Comparison of ENCODE assay signal across 19 mouse cellular contexts in the genomic region with DNA sequence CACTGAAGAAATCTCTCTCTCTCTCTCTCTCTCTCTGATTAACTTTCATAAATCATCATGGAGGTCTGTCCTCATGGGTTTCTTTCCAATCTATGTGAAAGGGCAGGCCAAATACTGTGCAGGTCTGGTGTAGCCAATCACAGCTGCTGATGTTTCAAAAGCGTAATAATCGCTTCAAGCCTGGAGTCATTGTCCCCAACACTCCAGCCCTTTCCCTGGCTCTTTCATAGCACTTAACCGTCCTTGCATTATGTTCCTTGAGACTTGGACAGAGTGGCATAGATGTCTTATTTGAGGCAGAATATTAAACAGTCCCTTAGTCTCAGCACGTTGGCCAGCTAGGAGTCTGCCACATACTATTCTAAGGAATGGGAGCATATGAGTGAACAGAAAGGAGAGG.
DNase-seq lines count a peak whose midpoint lies in the region; ATAC-seq and TF ChIP-seq lines count a peak whose summit lies in the region.
"Had no signal": no experiment of that assay in that cellular context is flagged by ENCODE, and none has a peak within 500 bp of the region (broad histone marks: within the 10 kb centered on the region; RNA-seq: fewer than 3 reads in every experiment).

No protein-coding gene starts in this region.

- no peaks in the 10 kb centered on the region for H3K9me3 ChIP-seq in hindbrain, embryonic 11.5 days (ENCODE audit: control insufficient read depth, low read length)
- no peaks in the 10 kb centered on the region for H3K9me3 ChIP-seq in hindbrain, embryonic 10.5 days
- H3K9me3 ChIP-seq in midbrain, embryonic 12.5 days, result no peaks in the 10 kb centered on the region
- no peaks in the 10 kb centered on the region for H3K9me3 ChIP-seq in midbrain, postnatal 0 days (ENCODE audit: low read length)
- no peaks in the 10 kb centered on the region for H3K9me3 ChIP-seq in midbrain, embryonic 13.5 days
- no peaks in the 10 kb centered on the region for H3K9me3 ChIP-seq in midbrain, embryonic 16.5 days (replicated peaks; ENCODE audit: control insufficient read depth, low read length, poor library complexity, severe bottlenecking)
- H3K9me3 ChIP-seq: embryonic facial prominence, embryonic 12.5 days; heart, embryonic 15.5 days had no signal

- H3K27ac ChIP-seq in hindbrain, embryonic 11.5 days (ENCODE audit: low read depth, low read length), result no peak overlapping the region
- no peak overlapping the region for H3K27ac ChIP-seq in hindbrain, embryonic 10.5 days
- no peak overlapping the region for H3K27ac ChIP-seq in midbrain, embryonic 12.5 days (replicated peaks)
- H3K27ac ChIP-seq in midbrain, postnatal 0 days (ENCODE audit: low read depth, low read length), result no peak overlapping the region
- peak overlapping the region; percentile 14; the same call in 1 of the 2 replicates for H3K27ac ChIP-seq in midbrain, embryonic 13.5 days
- no peak overlapping the region for H3K27ac ChIP-seq in midbrain, embryonic 16.5 days (ENCODE audit: low read length)
- H3K27ac ChIP-seq: embryonic facial prominence, embryonic 12.5 days; heart, adult 2 months; heart, embryonic 15.5 days had no signal

- peak; percentile 55 for ATAC-seq in hindbrain, embryonic 11.5 days (ENCODE audit: low FRiP score)
- peak; percentile 97 for ATAC-seq in midbrain, embryonic 12.5 days (ENCODE audit: low FRiP score, low read depth)
- ATAC-seq in midbrain, postnatal 0 days (ENCODE audit: low FRiP score), result no peak
- ATAC-seq in midbrain, embryonic 13.5 days, result peak; percentile 96
- ATAC-seq in midbrain, embryonic 16.5 days, result peak; percentile 68
- ATAC-seq: forebrain, embryonic 14.5 days; inflammation-experienced regulatory T-cells, adult 6 months; intestine, postnatal 0 days had no signal

- DNase-seq in hindbrain, embryonic 11.5 days (ENCODE audit: low spot score), result no peak
- DNase-seq in hindbrain, embryonic 10.5 days (ENCODE audit: low spot score), result no peak
- no peak for DNase-seq in midbrain, postnatal 0 days (ENCODE audit: low spot score)
- no peak for DNase-seq in retina, postnatal 1 day
- DNase-seq: adrenal gland, adult 2 months; adrenal gland, postnatal 25 days; cerebellum, adult 2 months; cerebellum, postnatal 10 days; heart, adult 2 months; heart, postnatal 14 days had no signal

- WGBS in hindbrain, embryonic 11.5 days, result 64% methylated on average over 4 of the region's 4 CpGs
- 72% methylated on average over 4 of the region's 4 CpGs for WGBS in hindbrain, embryonic 10.5 days
- WGBS in midbrain, embryonic 12.5 days, result 53% methylated on average over 4 of the region's 4 CpGs
- 31% methylated on average over 4 of the region's 4 CpGs for WGBS in midbrain, postnatal 0 days
- 44% methylated on average over 4 of the region's 4 CpGs for WGBS in midbrain, embryonic 13.5 days
- 38% methylated on average over 4 of the region's 4 CpGs for WGBS in midbrain, embryonic 16.5 days

- H3K4me2 ChIP-seq in hindbrain, embryonic 11.5 days (replicated peaks; ENCODE audit: low read depth, low read length), result no peak overlapping the region
- H3K4me2 ChIP-seq in midbrain, embryonic 12.5 days (replicated peaks), result no peak overlapping the region
- H3K4me2 ChIP-seq in midbrain, postnatal 0 days (ENCODE audit: low read depth, low read length, poor library complexity, severe bottlenecking), result no peak overlapping the region
- H3K4me2 ChIP-seq in midbrain, embryonic 13.5 days (replicated peaks), result no peak overlapping the region
- no peak overlapping the region for H3K4me2 ChIP-seq in midbrain, embryonic 16.5 days (ENCODE audit: low read length)
- H3K4me2 ChIP-seq: embryonic facial prominence, embryonic 12.5 days; heart, embryonic 11.5 days; heart, embryonic 15.5 days had no signal

- no peak overlapping the region for H3K4me3 ChIP-seq in hindbrain, embryonic 11.5 days (ENCODE audit: low read depth, low read length)
- no peak overlapping the region for H3K4me3 ChIP-seq in hindbrain, embryonic 10.5 days
- no peak overlapping the region for H3K4me3 ChIP-seq in midbrain, embryonic 12.5 days
- H3K4me3 ChIP-seq in midbrain, postnatal 0 days (ENCODE audit: low read depth, low read length), result no peak overlapping the region
- H3K4me3 ChIP-seq in midbrain, embryonic 13.5 days (replicated peaks), result no peak overlapping the region
- H3K4me3 ChIP-seq in midbrain, embryonic 16.5 days (ENCODE audit: low read depth, low read length), result no peak overlapping the region
- H3K4me3 ChIP-seq: embryonic facial prominence, embryonic 12.5 days; heart, adult 2 months; heart, embryonic 15.5 days had no signal

- no peaks in the 10 kb centered on the region for H3K36me3 ChIP-seq in hindbrain, embryonic 11.5 days (ENCODE audit: control insufficient read depth, insufficient read depth, low read length)
- H3K36me3 ChIP-seq in hindbrain, embryonic 10.5 days, result no peaks in the 10 kb centered on the region
- H3K36me3 ChIP-seq in midbrain, embryonic 12.5 days, result no peaks in the 10 kb centered on the region
- H3K36me3 ChIP-seq in midbrain, postnatal 0 days (ENCODE audit: insufficient read depth, low read length), result no peaks in the 10 kb centered on the region
- no peaks in the 10 kb centered on the region for H3K36me3 ChIP-seq in midbrain, embryonic 13.5 days
- no peaks in the 10 kb centered on the region for H3K36me3 ChIP-seq in midbrain, embryonic 16.5 days (ENCODE audit: control insufficient read depth, insufficient read depth, low read length)
- H3K36me3 ChIP-seq: embryonic facial prominence, embryonic 12.5 days; heart, embryonic 15.5 days had no signal

- no peaks in the 10 kb centered on the region for H3K4me1 ChIP-seq in hindbrain, embryonic 11.5 days (replicated peaks; ENCODE audit: control insufficient read depth, insufficient read depth, low read length)
- no peaks in the 10 kb centered on the region for H3K4me1 ChIP-seq in hindbrain, embryonic 10.5 days (replicated peaks)
- H3K4me1 ChIP-seq in midbrain, embryonic 12.5 days, result no peaks in the 10 kb centered on the region
- H3K4me1 ChIP-seq in midbrain, postnatal 0 days (ENCODE audit: insufficient read depth, low read length), result no peaks in the 10 kb centered on the region
- 0 out of 2 replicates have a peak, but pooled peaks cover 6% of the 10 kb centered on the region for H3K4me1 ChIP-seq in midbrain, embryonic 13.5 days (replicated peaks)
- H3K4me1 ChIP-seq in midbrain, embryonic 16.5 days (ENCODE audit: control insufficient read depth, insufficient read depth, low read length), result 0 out of 2 replicates have a peak, but pooled peaks cover 3% of the 10 kb centered on the region
- H3K4me1 ChIP-seq: embryonic facial prominence, embryonic 12.5 days; heart, embryonic 15.5 days had no signal

- no peak for TF ChIP-seq CTCF in midbrain, postnatal 0 days (IDR thresholded peaks at IDR 0.05)

- no peaks in the 10 kb centered on the region for H3K27me3 ChIP-seq in hindbrain, embryonic 11.5 days (ENCODE audit: control insufficient read depth, insufficient read depth, low read length)
- no peaks in the 10 kb centered on the region for H3K27me3 ChIP-seq in hindbrain, embryonic 10.5 days (ENCODE audit: insufficient read depth, poor library complexity, severe bottlenecking)
- no peaks in the 10 kb centered on the region for H3K27me3 ChIP-seq in midbrain, embryonic 12.5 days
- no peaks in the 10 kb centered on the region for H3K27me3 ChIP-seq in midbrain, postnatal 0 days (ENCODE audit: insufficient read depth, low read length)
- H3K27me3 ChIP-seq in midbrain, embryonic 13.5 days, result no peaks in the 10 kb centered on the region
- no peaks in the 10 kb centered on the region for H3K27me3 ChIP-seq in midbrain, embryonic 16.5 days (ENCODE audit: control insufficient read depth, insufficient read depth, low read depth, low read length)
- H3K27me3 ChIP-seq: embryonic facial prominence, embryonic 12.5 days; heart, embryonic 15.5 days had no signal

- no peak overlapping the region for H3K9ac ChIP-seq in hindbrain, embryonic 11.5 days (ENCODE audit: low read depth, low read length)
- H3K9ac ChIP-seq in midbrain, embryonic 12.5 days (replicated peaks), result no peak overlapping the region
- no peak overlapping the region for H3K9ac ChIP-seq in midbrain, postnatal 0 days (replicated peaks; ENCODE audit: low read length, poor library complexity, severe bottlenecking)
- no peak overlapping the region for H3K9ac ChIP-seq in midbrain, embryonic 13.5 days (replicated peaks)
- no peak overlapping the region for H3K9ac ChIP-seq in midbrain, embryonic 16.5 days (ENCODE audit: low read depth, low read length)
- H3K9ac ChIP-seq: embryonic facial prominence, embryonic 12.5 days; heart, embryonic 15.5 days had no signal
